Mouse (Mus musculus) ES-E14 (cell line): ENCODE data around the gene Zp2. TPM values are rescaled to one million over a fixed set of nuclear protein-coding genes. Genes with fewer than 3 reads are reported as not detected.
A peak's percentile ranks its signal among the peaks of the same experiment; 100 is the strongest.

Experiments used
- DNase-seq: peaks from one replicate; pipeline ENCODE4 v3.0.0-alpha.2; 2013; ENCODE audit warnings: low read depth, low spot score
- H3K27ac ChIP-seq: 2 replicates; pipeline ENCODE4 v1.5.1; 2012; ENCODE audit warnings: low read depth, mild to moderate bottlenecking, low read length, moderate library complexity, mixed read lengths; ENCODE audit not compliant: poor library complexity, insufficient read depth, severe bottlenecking
- H3K36me3 ChIP-seq: 2 replicates; pipeline ENCODE4 v1.6.1; 2012; ENCODE audit warnings: mild to moderate bottlenecking, low read length, moderate library complexity, mixed read lengths; ENCODE audit not compliant: control insufficient read depth, poor library complexity, insufficient read depth, severe bottlenecking
- H3K4me1 ChIP-seq, 2 experiments: fragments of 150-350 bp in 1 of 2; sonication (generic) in 1 of 2; 2 replicates each; pipeline ENCODE4 v1.6.1; 2012; ENCODE audit warnings: low read length in 2 of 2, mild to moderate bottlenecking in 1 of 2, mixed read lengths in 1 of 2; ENCODE audit not compliant: control insufficient read depth in 2 of 2, insufficient read depth in 2 of 2, poor library complexity in 1 of 2
- H3K4me3 ChIP-seq, 2 experiments: fragments of 150-350 bp in 1 of 2; sonication (generic) in 1 of 2; 2 replicates each; pipeline ENCODE4 v1.5.1; 2012; ENCODE audit warnings: low read length in 2 of 2, low read depth in 1 of 2, mild to moderate bottlenecking in 1 of 2, mixed read lengths in 1 of 2; ENCODE audit not compliant: insufficient read depth in 1 of 2, poor library complexity in 1 of 2, severe bottlenecking in 1 of 2
- H3K9ac ChIP-seq: 2 replicates; pipeline ENCODE4 v1.6.1; 2012; ENCODE audit warnings: low read depth, mild to moderate bottlenecking, low read length, mixed read lengths; ENCODE audit not compliant: poor library complexity, insufficient read depth, severe bottlenecking
- H3K9me3 ChIP-seq: fragments of 150-350 bp; sonication (generic); 2 replicates; pipeline ENCODE4 v1.6.1; 2012; ENCODE audit warnings: low read depth, mild to moderate bottlenecking, low read length; ENCODE audit not compliant: control insufficient read depth, insufficient read depth
- CHD2 ChIP-seq: IDR thresholded peaks from 2 replicates; pipeline ENCODE4 v1.6.1; 2014; ENCODE audit warnings: mild to moderate bottlenecking, low read depth, low read length, inconsistent platforms
- HCFC1 ChIP-seq: IDR thresholded peaks from 2 replicates; pipeline ENCODE4 v1.6.1; 2012; ENCODE audit warnings: low read length, inconsistent platforms, borderline replicate concordance; ENCODE audit not compliant: insufficient read depth
- MAFK ChIP-seq: IDR thresholded peaks from 2 replicates; pipeline ENCODE4 v1.6.1; 2014; ENCODE audit warnings: mild to moderate bottlenecking, low read depth, low read length, inconsistent platforms; ENCODE audit not compliant: insufficient read depth
- ZC3H11A ChIP-seq: IDR thresholded peaks from 2 replicates; pipeline ENCODE4 v1.6.1; 2012; ENCODE audit warnings: low read depth, mild to moderate bottlenecking, inconsistent platforms, low read length, borderline replicate concordance
- ZNF384 ChIP-seq: IDR thresholded peaks from 2 replicates; pipeline ENCODE4 v1.6.1; 2012; ENCODE audit warnings: low read depth, low read length, inconsistent platforms
- in situ Hi-C, 2 experiments: fragments of 600-800 bp; cut with MboI; formaldehyde crosslinking; loops; one replicate each; pipeline ENCODE4 v1.15.1; 2025; ENCODE audit warnings: low sequenced_read_pairs in 2 of 2, inconsistent platforms in 1 of 2; ENCODE audit not compliant: unreplicated experiment in 2 of 2
- total RNA-seq: library from RNA; depleted of rRNA; stranded (reverse); fragments of 300-350 nt; gene quantifications from 2 replicates; pipeline ENCODE4 v1.2.3, GENCODE M21; 2012

Gene Zp2
- total RNA-seq, 1 experiment, result not detected

DNA sequence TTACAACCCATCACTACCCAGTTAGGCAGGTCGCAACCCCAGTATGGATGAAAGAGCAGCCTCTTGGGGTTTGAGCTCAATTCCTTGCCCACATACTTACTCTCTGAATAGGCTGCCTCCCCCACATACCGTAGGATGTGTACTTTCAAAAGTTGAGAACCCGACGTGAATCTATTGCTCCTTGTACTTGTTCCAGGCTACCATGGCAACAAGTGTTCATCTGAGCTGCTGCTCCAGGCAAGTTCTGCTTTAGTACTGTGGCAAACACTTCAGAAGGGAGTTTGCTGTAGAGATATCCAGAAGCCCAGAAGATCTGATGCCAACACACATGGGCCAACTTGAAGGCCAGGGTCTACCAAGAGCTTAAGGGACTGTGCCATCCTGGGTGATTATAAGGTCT, 16.1 kb downstream of the Zp2 start:
- Histone ChIP-seq H3K36me3 (no peaks in the 10 kb centered on the region), H3K9ac (no peak overlapping the region), H3K4me1 (no peaks in the 10 kb centered on the region; a peak in 1 of 4 replicates), H3K4me3 (no peak overlapping the region), H3K9me3 (no peaks in the 10 kb centered on the region), H3K27ac (no peak overlapping the region)
- in situ Hi-C loops, result no loop called here
- TF ChIP-seq HCFC1, result no peak
- no peak for TF ChIP-seq ZNF384
- no peak for TF ChIP-seq MAFK
- no peak for TF ChIP-seq ZC3H11A
- TF ChIP-seq CHD2, result no peak
- DNase-seq, result no peak

DNA sequence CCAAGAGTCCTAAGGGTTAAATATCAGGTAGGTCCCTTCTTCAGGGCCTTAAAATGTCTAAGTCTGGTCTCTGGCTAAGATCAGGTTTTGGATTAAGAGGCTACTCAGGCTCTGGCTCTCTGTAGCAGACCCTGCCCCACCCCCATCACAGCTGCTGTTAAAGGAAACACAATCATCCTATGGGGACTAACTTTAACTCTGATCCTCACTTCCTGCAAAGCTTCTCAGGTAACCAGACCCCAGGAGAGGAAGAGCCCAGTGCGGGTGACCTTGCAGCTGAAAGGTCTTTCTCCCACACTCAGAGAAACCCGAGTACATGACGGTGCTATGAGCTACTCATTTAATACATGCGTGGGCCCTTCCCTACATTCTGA, 17.4 kb downstream of the Zp2 start:
- in situ Hi-C loops, result no loop called here
- no peaks in the 10 kb centered on the region for H3K9me3 ChIP-seq
- no peaks in the 10 kb centered on the region; a peak in 1 of 4 replicates for H3K4me1 ChIP-seq
- H3K27ac ChIP-seq, result no peak overlapping the region
- no peak overlapping the region for H3K4me3 ChIP-seq
- no peak for DNase-seq
- TF ChIP-seq CHD2 (no peak), ZC3H11A (no peak), ZNF384 (no peak), HCFC1 (no peak), MAFK (no peak)
- H3K36me3 ChIP-seq, result no peaks in the 10 kb centered on the region
- no peak overlapping the region for H3K9ac ChIP-seq

DNA sequence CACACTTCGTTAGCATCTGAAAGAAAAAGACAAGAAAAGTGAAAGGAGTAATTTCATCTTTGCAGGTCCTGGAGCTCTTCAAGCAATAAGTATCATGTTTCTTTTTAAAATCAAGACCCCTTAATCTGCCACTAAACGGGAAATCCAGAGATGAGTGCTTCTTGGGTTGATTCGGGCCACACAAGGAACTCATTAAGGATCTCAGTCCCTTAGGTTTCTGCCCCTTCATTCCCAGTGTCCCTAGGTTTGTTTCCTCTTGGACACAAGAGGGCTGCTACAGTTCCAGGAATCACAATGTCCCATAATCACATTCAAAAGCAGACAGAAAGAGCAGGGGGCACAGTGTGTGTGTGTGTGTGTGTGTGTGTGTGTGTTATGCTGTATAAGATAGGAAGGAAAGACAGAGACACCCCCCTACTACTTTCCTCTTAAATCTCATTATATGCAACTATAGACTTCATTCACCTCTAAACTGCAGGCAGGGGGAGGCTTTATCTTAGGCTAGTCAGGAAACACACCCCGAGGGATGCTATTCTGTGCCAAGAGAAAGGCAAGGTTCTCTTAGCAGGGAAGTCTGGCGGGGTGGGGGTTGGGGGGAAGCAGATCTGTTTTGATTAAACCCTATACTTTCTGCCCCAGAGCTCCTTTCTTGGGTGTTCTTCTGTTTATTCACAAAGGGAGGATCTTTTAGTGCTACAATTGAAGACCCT, 18.0 kb downstream of the Zp2 start:
- no peak overlapping the region for H3K4me3 ChIP-seq

DNA sequence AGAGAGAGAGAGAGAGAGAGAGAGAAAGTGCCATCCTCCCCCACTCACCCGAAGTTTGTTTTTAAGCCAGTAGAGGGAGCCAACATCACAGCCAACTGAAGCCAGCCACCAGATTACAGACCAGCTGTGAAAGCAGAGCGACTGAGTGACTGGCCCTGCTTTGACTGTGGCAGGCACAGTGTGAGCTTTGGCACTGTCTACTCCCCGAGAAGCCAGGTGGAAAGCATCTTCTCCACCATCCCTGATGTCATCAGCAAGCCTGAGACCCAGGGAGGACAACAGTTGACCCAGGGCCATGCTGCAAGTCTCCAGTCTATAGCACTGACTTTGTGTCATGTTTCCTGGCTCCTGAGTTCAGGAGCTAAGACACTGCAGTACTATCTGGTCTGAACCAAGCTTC, 20.2 kb downstream of the Zp2 start:
- H3K27ac ChIP-seq, result no peak overlapping the region
- in situ Hi-C loops, result no loop called here
- H3K36me3 ChIP-seq, result peaks cover 2% of the 10 kb centered on the region; the same call in 1 of the 2 replicates
- no peak overlapping the region for H3K4me3 ChIP-seq
- TF ChIP-seq MAFK (no peak), ZC3H11A (peak; percentile 52; the same call in 1 of the 2 replicates)
- DNase-seq, result no peak
- no peaks in the 10 kb centered on the region for H3K9me3 ChIP-seq
- H3K9ac ChIP-seq, result no peak overlapping the region
- no peaks in the 10 kb centered on the region; a peak in 1 of 4 replicates for H3K4me1 ChIP-seq

More for the DNA sequence above, 18.0 kb downstream of the Zp2 start:
- H3K27ac ChIP-seq, result no peak overlapping the region
- H3K36me3 ChIP-seq, result no peaks in the 10 kb centered on the region
- TF ChIP-seq ZC3H11A (no peak), HCFC1 (no peak), MAFK (no peak), ZNF384 (no peak), CHD2 (no peak)
- no peak overlapping the region for H3K9ac ChIP-seq
- no peak for DNase-seq
- H3K4me1 ChIP-seq, result no peaks in the 10 kb centered on the region; a peak in 1 of 4 replicates
- H3K9me3 ChIP-seq, result no peaks in the 10 kb centered on the region
- in situ Hi-C loops, result no loop called here

DNA sequence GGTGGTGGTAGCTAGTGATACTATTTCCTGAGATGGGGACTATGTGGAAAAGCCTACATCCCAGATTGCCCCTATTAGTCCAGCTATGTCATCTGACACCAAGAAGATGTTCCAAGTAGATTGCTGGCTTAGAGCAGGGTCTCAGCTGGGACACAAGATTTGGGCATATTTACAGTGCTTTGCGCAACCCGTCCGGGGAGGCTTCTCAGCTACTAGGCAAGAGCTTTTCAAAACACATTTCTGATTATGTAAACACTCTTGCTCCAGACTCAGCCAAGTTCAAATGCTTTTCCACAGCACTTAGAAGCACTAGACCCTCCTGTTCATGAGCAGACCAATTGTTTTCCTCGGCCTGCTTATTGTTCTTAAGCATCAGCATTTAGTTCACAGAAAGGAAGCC, 21.3 kb downstream of the Zp2 start:
- Histone ChIP-seq H3K9ac (no peak overlapping the region), H3K4me3 (no peak overlapping the region), H3K4me1 (no peaks in the 10 kb centered on the region; a peak in 1 of 4 replicates), H3K27ac (no peak overlapping the region), H3K9me3 (no peaks in the 10 kb centered on the region), H3K36me3 (peaks cover 2% of the 10 kb centered on the region; the same call in 1 of the 2 replicates)
- TF ChIP-seq CHD2 (no peak), HCFC1 (no peak), ZNF384 (no peak), MAFK (no peak), ZC3H11A (no peak)
- in situ Hi-C loops, result no loop called here
- DNase-seq, result no peak
